Mouse (Mus musculus): ENCODE measurements around the gene Zc3hav1l. TPM values are rescaled to one million over a fixed set of nuclear protein-coding genes. Genes with fewer than 3 reads are reported as not detected.

Zc3hav1l gene
- polyA plus RNA-seq (2017; shearing (Covaris generic)), result 0.48 TPM

DNA sequence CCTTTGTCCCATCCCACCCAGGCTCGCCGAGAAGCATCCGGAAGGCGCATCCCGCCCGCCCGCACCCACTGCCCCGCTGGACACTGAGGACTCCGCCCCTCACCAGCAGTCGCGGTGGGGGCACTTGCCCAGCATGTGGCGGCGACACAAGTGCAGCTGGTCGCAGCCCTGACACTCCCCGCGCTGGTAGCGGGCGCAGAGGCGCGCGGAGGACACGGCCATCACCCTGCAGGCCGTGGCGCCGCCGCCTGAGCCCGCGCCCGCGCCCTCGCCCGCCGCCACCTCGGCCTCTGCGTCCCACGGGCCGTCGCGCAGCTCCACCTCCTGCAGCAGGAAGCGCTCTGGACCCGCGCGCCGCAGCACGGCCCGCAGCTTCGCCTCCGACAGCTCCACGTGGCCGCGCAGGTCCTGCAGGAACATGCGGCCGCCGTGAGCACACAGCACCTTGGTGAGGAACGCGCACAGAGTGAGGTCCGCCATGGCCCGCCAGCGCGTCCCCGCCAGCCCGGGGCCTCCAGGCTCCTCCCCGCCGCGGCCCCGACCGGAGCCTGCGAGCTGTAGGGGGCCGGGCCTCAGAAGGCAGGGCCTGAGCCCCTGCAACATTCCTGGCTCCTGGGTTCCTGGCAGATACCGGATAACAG is at the start of gene Zc3hav1l:
Zc3hav1l (minus strand) TSS at position 499 of the 641 bp plus-strand sequence.

GRCm38 (mm10) chr6:38253736-38254641 is 45.1 kb downstream of the Zc3hav1l start, which contains the start of gene D630045J12Rik:
TSS of gene D630045J12Rik (minus strand) at chr6:38254009.

Other genes with a start within 250 kb of the Zc3hav1l start
- gene Tmem213, start 190.0 kb downstream of the Zc3hav1l start, polyA plus RNA-seq (2017; shearing (Covaris generic)), result not detected
- gene Atp6v0a4, start 174.7 kb downstream of the Zc3hav1l start, polyA plus RNA-seq (2017; shearing (Covaris generic)), result not detected
- gene D630045J12Rik, start 45.2 kb downstream of the Zc3hav1l start, polyA plus RNA-seq (2017; shearing (Covaris generic)), result 0.20 TPM
- gene Zc3hav1, start 55.3 kb upstream of the Zc3hav1l start, polyA plus RNA-seq (2017; shearing (Covaris generic)), result 121 TPM
- gene Ttc26, start 82.2 kb upstream of the Zc3hav1l start, polyA plus RNA-seq (2017; shearing (Covaris generic)), result 0.24 TPM
- gene Ubn2, start 134.7 kb upstream of the Zc3hav1l start, polyA plus RNA-seq (2017; shearing (Covaris generic)), result 11.8 TPM
- 55.1 TPM for gene Fmc1, start 234.2 kb upstream of the Zc3hav1l start, polyA plus RNA-seq (2017; shearing (Covaris generic))